9 mouse cellular contexts compared by ENCODE assay signal in the genomic region with DNA sequence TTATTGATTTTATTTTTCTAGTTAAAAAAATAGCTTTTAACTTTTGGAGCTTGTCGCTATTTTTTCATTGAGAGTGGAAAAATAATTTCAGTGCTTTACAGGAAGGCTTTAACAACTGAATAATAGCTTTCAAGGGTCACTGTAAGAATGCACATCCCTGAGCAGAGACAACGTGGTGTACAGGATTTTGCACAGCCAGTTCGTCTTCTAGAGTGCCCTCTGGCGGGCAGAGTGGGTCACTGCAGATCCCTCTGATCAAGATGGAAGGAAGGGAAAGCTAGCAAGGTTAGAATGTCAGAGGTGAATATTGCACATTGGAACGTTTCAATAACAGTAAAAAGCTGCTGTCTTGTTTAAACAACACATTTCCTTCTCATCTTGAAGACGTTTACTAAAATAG. TPM values are rescaled to one million over a fixed set of nuclear protein-coding genes. Genes with fewer than 3 reads are reported as not detected.
DNase-seq lines count a peak whose midpoint lies in the region; TF ChIP-seq lines count a peak whose summit lies in the region.
"Had no signal": no experiment of that assay in that cellular context is flagged by ENCODE, and none has a peak within 500 bp of the region (broad histone marks: within the 10 kb centered on the region; RNA-seq: fewer than 3 reads in every experiment).

No protein-coding gene starts in this region.

- intact Hi-C loops in heart, postnatal 14 days (cut with DNase I) = loop anchor here (1.0 to 10.0 kb wide), 2 partner anchors 96 to 297 kb away; no protein-coding TSS in a partner anchor

- H3K9ac ChIP-seq in ES-Bruce4 (ENCODE audit: low read depth, poor library complexity, severe bottlenecking) = no peak overlapping the region
- H3K9ac ChIP-seq: limb, embryonic 12.5 days had no signal

- peak; percentile 75 to 83 for DNase-seq in heart, postnatal 14 days
- peak; percentile 88 for DNase-seq in kidney, postnatal 4 days
- peak; percentile 84 for DNase-seq in lung, postnatal 14 days
- peak; percentile 78 for DNase-seq in retina, postnatal 1 day
- peak; percentile 37 to 50 for DNase-seq in urinary bladder, adult 18-20 months (ENCODE audit: low spot score in 2 of 2)

- H3K36me3 ChIP-seq in ES-Bruce4 (ENCODE audit: control insufficient read depth, insufficient read depth, low read length, poor library complexity, severe bottlenecking) = no peaks in the 10 kb centered on the region
- H3K36me3 ChIP-seq: limb, embryonic 12.5 days had no signal

- no peaks in the 10 kb centered on the region for H3K4me1 ChIP-seq in ES-Bruce4 (ENCODE audit: control insufficient read depth, insufficient read depth, low read length)
- H3K4me1 ChIP-seq in bone marrow, adult 2 months (ENCODE audit: control insufficient read depth, insufficient read depth, low read length) = peaks cover 2% of the 10 kb centered on the region
- no peaks in the 10 kb centered on the region for H3K4me1 ChIP-seq in embryonic fibroblast, embryonic 13.5 days (ENCODE audit: control insufficient read depth, insufficient read depth, low read length)
- H3K4me1 ChIP-seq: limb, embryonic 12.5 days had no signal

- whole genome bisulfite sequencing in bone marrow, adult 2 months = 0% methylated on average over 6 of the region's 6 CpGs

- no peak overlapping the region for H3K27ac ChIP-seq in ES-Bruce4 (ENCODE audit: insufficient read depth, low read length)
- H3K27ac ChIP-seq in bone marrow, adult 2 months (ENCODE audit: control insufficient read depth, insufficient read depth, low read depth, low read length, poor library complexity) = no peak overlapping the region
- no peak overlapping the region for H3K27ac ChIP-seq in embryonic fibroblast, embryonic 13.5 days (ENCODE audit: insufficient read depth, low read length)
- H3K27ac ChIP-seq: limb, embryonic 12.5 days had no signal

- H3K27me3 ChIP-seq in ES-Bruce4 (ENCODE audit: control insufficient read depth, insufficient read depth, low read length, poor library complexity, severe bottlenecking) = no peaks in the 10 kb centered on the region
- H3K27me3 ChIP-seq: limb, embryonic 12.5 days had no signal

- peak; percentile 89 for TF ChIP-seq CTCF in ES-Bruce4 (IDR thresholded peaks at IDR 0.05; ENCODE audit: low read depth, low read length)
- peak; percentile 84 for TF ChIP-seq CTCF in bone marrow, adult 2 months (IDR thresholded peaks at IDR 0.05; ENCODE audit: control insufficient read depth, insufficient read depth, low read length)
- TF ChIP-seq CTCF in embryonic fibroblast, embryonic 13.5 days (IDR thresholded peaks at IDR 0.05; ENCODE audit: borderline replicate concordance, insufficient read depth, low read length) = peak; percentile 77

- no peaks in the 10 kb centered on the region for H3K9me3 ChIP-seq in ES-Bruce4 (replicated peaks; ENCODE audit: control insufficient read depth, insufficient read depth, low read length, poor library complexity, severe bottlenecking)
- H3K9me3 ChIP-seq: limb, embryonic 12.5 days had no signal

- no peak overlapping the region for H3K4me3 ChIP-seq in ES-Bruce4 (ENCODE audit: low read depth, low read length)
- no peak overlapping the region for H3K4me3 ChIP-seq in bone marrow, adult 2 months (replicated peaks; ENCODE audit: control insufficient read depth, low read depth, low read length)
- no peak overlapping the region for H3K4me3 ChIP-seq in embryonic fibroblast, embryonic 13.5 days (ENCODE audit: insufficient read depth, low read length)
- H3K4me3 ChIP-seq: limb, embryonic 12.5 days had no signal

- TF ChIP-seq POLR2A in ES-Bruce4 (IDR thresholded peaks at IDR 0.05; ENCODE audit: insufficient read depth, low read length) = no peak
- no peak for TF ChIP-seq POLR2A in bone marrow, adult 2 months (IDR thresholded peaks at IDR 0.05; ENCODE audit: borderline replicate concordance, control insufficient read depth, low read depth, low read length)
- no peak for TF ChIP-seq POLR2A in embryonic fibroblast, embryonic 13.5 days (IDR thresholded peaks at IDR 0.05; ENCODE audit: low read depth, low read length)

- TF ChIP-seq EP300 in ES-Bruce4 (IDR thresholded peaks at IDR 0.05; ENCODE audit: insufficient read depth, low read depth, low read length) = no peak

RNA-seq across cellular contexts. Expression of a gene that starts 10.2 kb away (rescaled TPM):
- polyA plus RNA-seq in ES-Bruce4 (2011; ENCODE audit: insufficient read depth, insufficient read length, low read depth, missing spikeins) = not detected in 2 replicates
- 1.8 and 2.6 TPM in 2 replicates for polyA plus RNA-seq in bone marrow, adult 2 months (2011; ENCODE audit: insufficient read depth, insufficient read length, low replicate concordance, missing spikeins)
- not detected in 2 replicates for polyA plus RNA-seq in embryonic fibroblast, embryonic 13.5 days (2011; ENCODE audit: insufficient read length, low read depth, missing spikeins)
- total RNA-seq in heart, postnatal 14 days (2021) = not detected

RNA-seq across cellular contexts. Expression of a gene that starts 18.0 kb away (rescaled TPM):
- polyA plus RNA-seq in ES-Bruce4 (2011; ENCODE audit: insufficient read depth, insufficient read length, low read depth, missing spikeins) = 0.67 and 0.70 TPM in 2 replicates
- not detected in 2 replicates for polyA plus RNA-seq in bone marrow, adult 2 months (2011; ENCODE audit: insufficient read depth, insufficient read length, low replicate concordance, missing spikeins)
- not detected in 2 replicates for polyA plus RNA-seq in embryonic fibroblast, embryonic 13.5 days (2011; ENCODE audit: insufficient read length, low read depth, missing spikeins)
- total RNA-seq in heart, postnatal 14 days (2021) = not detected
- polyA plus RNA-seq: limb, embryonic 12.5 days had no signal

RNA-seq across cellular contexts. Expression of a gene that starts 40.0 kb away (rescaled TPM):
- not detected in 2 replicates for polyA plus RNA-seq in ES-Bruce4 (2011; ENCODE audit: insufficient read depth, insufficient read length, low read depth, missing spikeins)
- polyA plus RNA-seq in bone marrow, adult 2 months (2011; ENCODE audit: insufficient read depth, insufficient read length, low replicate concordance, missing spikeins) = 53.1 and 205 TPM in 2 replicates
- not detected in 2 replicates for polyA plus RNA-seq in embryonic fibroblast, embryonic 13.5 days (2011; ENCODE audit: insufficient read length, low read depth, missing spikeins)
- total RNA-seq in heart, postnatal 14 days (2021) = under 1 TPM in 1 of 2 experiments, not detected in 1; 0.34 TPM

Comparison
In these comparisons a context has a peak if more than half of its experiments do, and no peak if none do; other contexts are left out.
1. RNA of a gene that starts 40.0 kb away (polyA plus RNA-seq): 53.1 to 205 TPM in bone marrow, adult 2 months; not detected in ES-Bruce4 and not detected in embryonic fibroblast, embryonic 13.5 days; every median in the first group is over 10 times any median in the second.
2. Peak in every context shown above with its lines, with median percentiles within 50 percentile points of each other: CTCF ChIP-seq and DNase-seq.